In the genomic region with DNA sequence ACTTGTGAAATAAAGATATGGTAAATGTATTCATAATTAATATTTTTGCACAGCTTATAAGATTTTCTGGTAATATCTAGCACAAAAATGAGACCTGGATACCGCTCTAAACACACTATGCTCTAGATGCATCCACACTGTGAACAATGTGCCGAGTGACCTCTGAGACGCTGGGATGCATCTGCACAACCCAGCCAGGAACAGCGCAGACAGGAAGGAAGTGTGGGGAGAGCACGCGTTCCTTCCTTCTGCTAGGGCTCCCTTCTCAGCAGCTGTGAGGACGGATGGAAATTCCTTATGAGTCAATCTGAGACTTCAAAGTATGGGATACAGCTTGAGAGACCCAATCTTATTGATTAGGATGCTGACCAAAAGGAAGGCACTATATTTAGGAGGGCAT, we compare ENCODE assay signal across 11 mouse cellular contexts.
DNase-seq lines count a peak whose midpoint lies in the region; ATAC-seq lines count a peak whose summit lies in the region.
"Had no signal": no experiment of that assay in that cellular context is flagged by ENCODE, and none has a peak within 500 bp of the region (broad histone marks: within the 10 kb centered on the region; RNA-seq: fewer than 3 reads in every experiment).

No protein-coding gene starts in this region.

- DNase-seq in kidney, adult 9 months: peak; percentile 21
- DNase-seq in kidney, adult 18-20 months: no peak
- DNase-seq in R1 (ENCODE audit: low read depth, low spot score): peak; percentile 22
- DNase-seq in kidney, postnatal 10 days: peak; percentile 36
- no peak for DNase-seq in cerebellum, postnatal 36 days
- no peak for DNase-seq in cerebellum, adult 9-11 months
- DNase-seq: left cerebral cortex, postnatal 4 days; right cerebral cortex, postnatal 25 days had no signal

- ATAC-seq in granulocyte monocyte progenitor cell, adult 5-6 weeks (replicated peaks; ENCODE audit: poor library complexity, severe bottlenecking): peak; percentile 67
- ATAC-seq: forebrain, embryonic 16.5 days; midbrain, embryonic 13.5 days had no signal

Comparison
In these comparisons a context has a peak if more than half of its experiments do, and no peak if none do; other contexts are left out.
1. DNase-seq: peak in kidney, adult 9 months (single experiment), R1 (single experiment) and kidney, postnatal 10 days (single experiment); none in kidney, adult 18-20 months (single experiment), cerebellum, postnatal 36 days (0 of 2) and cerebellum, adult 9-11 months (single experiment).